Comparison of ENCODE assay signal across 17 mouse cellular contexts in the genomic region with DNA sequence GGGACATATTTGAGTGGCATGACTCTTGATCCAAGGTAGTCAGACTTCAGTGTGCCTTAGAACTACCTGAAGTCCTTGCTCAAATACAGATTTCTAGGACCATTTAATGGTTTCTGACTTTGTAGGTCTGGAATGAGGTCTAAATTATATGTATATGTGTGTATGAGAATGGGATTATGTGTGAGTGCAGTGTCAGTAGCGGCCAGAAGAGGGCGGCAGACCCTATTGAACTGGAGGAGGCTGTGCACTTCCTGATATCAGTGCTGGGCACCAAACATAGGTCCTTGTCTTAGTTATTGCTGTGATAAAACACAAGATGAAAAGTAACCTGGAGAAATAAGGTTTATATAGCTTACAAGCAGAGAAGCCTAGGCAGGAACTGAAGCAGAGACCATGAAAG.
DNase-seq lines count a peak whose midpoint lies in the region; ATAC-seq and TF ChIP-seq lines count a peak whose summit lies in the region.
"Had no signal": no experiment of that assay in that cellular context is flagged by ENCODE, and none has a peak within 500 bp of the region (broad histone marks: within the 10 kb centered on the region; RNA-seq: fewer than 3 reads in every experiment).

No protein-coding gene starts in this region.

- no peaks in the 10 kb centered on the region for H3K4me1 ChIP-seq in kidney, adult 2 months (ENCODE audit: control insufficient read depth, insufficient read depth, low read length)
- no peaks in the 10 kb centered on the region for H3K4me1 ChIP-seq in kidney, embryonic 14.5 days (ENCODE audit: control insufficient read depth, insufficient read depth, low read length)
- no peaks in the 10 kb centered on the region for H3K4me1 ChIP-seq in MEL (ENCODE audit: control insufficient read depth in 1 of 2, insufficient read depth in 2 of 2, low read length in 2 of 2)
- no peaks in the 10 kb centered on the region for H3K4me1 ChIP-seq in stomach, postnatal 0 days (replicated peaks; ENCODE audit: control insufficient read depth, insufficient read depth)
- H3K4me1 ChIP-seq: heart, embryonic 15.5 days; lung, embryonic 15.5 days; stomach, embryonic 15.5 days had no signal

- no peak overlapping the region for H3K4me2 ChIP-seq in kidney, embryonic 14.5 days (replicated peaks; ENCODE audit: low read depth, low read length)
- no peak overlapping the region for H3K4me2 ChIP-seq in stomach, postnatal 0 days (replicated peaks; ENCODE audit: low read depth)
- H3K4me2 ChIP-seq: forebrain, embryonic 12.5 days; heart, embryonic 15.5 days; lung, embryonic 15.5 days; neural tube, embryonic 12.5 days; stomach, embryonic 15.5 days had no signal

- no peaks in the 10 kb centered on the region for H3K27me3 ChIP-seq in kidney, adult 2 months (replicated peaks; ENCODE audit: control insufficient read depth, insufficient read depth, low read length)
- H3K27me3 ChIP-seq in kidney, embryonic 14.5 days (ENCODE audit: control insufficient read depth, insufficient read depth, low read length) = no peaks in the 10 kb centered on the region
- H3K27me3 ChIP-seq in MEL (ENCODE audit: control insufficient read depth in 1 of 2, insufficient read depth in 2 of 2, low read length in 2 of 2) = no peaks in the 10 kb centered on the region
- H3K27me3 ChIP-seq in stomach, postnatal 0 days (ENCODE audit: control insufficient read depth, insufficient read depth, low read length) = no peaks in the 10 kb centered on the region
- H3K27me3 ChIP-seq: forebrain, embryonic 12.5 days; heart, embryonic 15.5 days; lung, embryonic 15.5 days; neural tube, embryonic 12.5 days; stomach, embryonic 15.5 days had no signal

- no peak overlapping the region for H3K27ac ChIP-seq in kidney, adult 2 months (ENCODE audit: insufficient read depth, low read depth, low read length)
- H3K27ac ChIP-seq in kidney, embryonic 14.5 days (ENCODE audit: low read depth, low read length) = no peak overlapping the region
- no peak overlapping the region for H3K27ac ChIP-seq in MEL (ENCODE audit: control insufficient read depth, low read depth, low read length)
- no peak overlapping the region for H3K27ac ChIP-seq in stomach, postnatal 0 days (replicated peaks)
- H3K27ac ChIP-seq: forebrain, embryonic 12.5 days; heart, embryonic 15.5 days; hindbrain, embryonic 10.5 days; lung, embryonic 15.5 days; neural tube, embryonic 12.5 days; stomach, embryonic 15.5 days had no signal

- H3K79me2 ChIP-seq in MEL (ENCODE audit: control insufficient read depth, insufficient read depth, low read length, poor library complexity) = no peaks in the 10 kb centered on the region

- no peaks in the 10 kb centered on the region for H3K36me3 ChIP-seq in kidney, adult 2 months (ENCODE audit: control insufficient read depth, insufficient read depth, low read length)
- no peaks in the 10 kb centered on the region for H3K36me3 ChIP-seq in kidney, embryonic 14.5 days (ENCODE audit: control insufficient read depth, insufficient read depth, low read length)
- H3K36me3 ChIP-seq in MEL (ENCODE audit: control insufficient read depth in 1 of 2, insufficient read depth in 2 of 2, low read length in 2 of 2) = no peaks in the 10 kb centered on the region
- no peaks in the 10 kb centered on the region for H3K36me3 ChIP-seq in stomach, postnatal 0 days (ENCODE audit: control insufficient read depth, insufficient read depth, low read length)
- H3K36me3 ChIP-seq: forebrain, embryonic 12.5 days; heart, embryonic 15.5 days; hindbrain, embryonic 10.5 days; lung, embryonic 15.5 days; neural tube, embryonic 12.5 days; stomach, embryonic 15.5 days had no signal

- peak; percentile 42 for TF ChIP-seq RAD21 in MEL (IDR thresholded peaks at IDR 0.05; ENCODE audit: low read depth, low read length)

- no peaks in the 10 kb centered on the region for H3K9me3 ChIP-seq in kidney, embryonic 14.5 days (ENCODE audit: control insufficient read depth, low read length)
- no peaks in the 10 kb centered on the region for H3K9me3 ChIP-seq in MEL (replicated peaks; ENCODE audit: insufficient read depth, low read length)
- no peaks in the 10 kb centered on the region for H3K9me3 ChIP-seq in stomach, postnatal 0 days (ENCODE audit: control insufficient read depth, low read length)
- H3K9me3 ChIP-seq: forebrain, embryonic 12.5 days; heart, embryonic 15.5 days; lung, embryonic 15.5 days; neural tube, embryonic 12.5 days; stomach, embryonic 15.5 days had no signal

- no peak overlapping the region for H3K9ac ChIP-seq in kidney, embryonic 14.5 days (ENCODE audit: low read depth, low read length)
- H3K9ac ChIP-seq in MEL (ENCODE audit: control insufficient read depth, low read depth, low read length, poor library complexity, severe bottlenecking) = no peak overlapping the region
- no peak overlapping the region for H3K9ac ChIP-seq in stomach, postnatal 0 days (ENCODE audit: low read length)
- H3K9ac ChIP-seq: forebrain, embryonic 12.5 days; heart, embryonic 15.5 days; lung, embryonic 15.5 days; neural tube, embryonic 12.5 days; stomach, embryonic 15.5 days had no signal

- no peak overlapping the region for H3K4me3 ChIP-seq in kidney, adult 2 months (ENCODE audit: insufficient read depth, low read depth, low read length)
- H3K4me3 ChIP-seq in kidney, embryonic 14.5 days (ENCODE audit: low read length) = no peak overlapping the region
- H3K4me3 ChIP-seq in MEL (ENCODE audit: control insufficient read depth in 1 of 2, insufficient read depth in 1 of 2, low read depth in 2 of 2, low read length in 2 of 2) = no peak overlapping the region
- no peak overlapping the region for H3K4me3 ChIP-seq in stomach, postnatal 0 days (ENCODE audit: low read depth, low read length)
- H3K4me3 ChIP-seq: forebrain, embryonic 12.5 days; heart, embryonic 15.5 days; hindbrain, embryonic 10.5 days; lung, embryonic 15.5 days; neural tube, embryonic 12.5 days; stomach, embryonic 15.5 days had no signal

- TF ChIP-seq EP300 in MEL (IDR thresholded peaks at IDR 0.05; ENCODE audit: low read depth in 1 of 2, low read length in 2 of 2) = no peak
- TF ChIP-seq EP300 in stomach, postnatal 0 days (optimal IDR thresholded peaks at IDR 0.05) = no peak

- WGBS in kidney, adult 2 months = 93% methylated on average over 2 of the region's 2 CpGs
- 93% methylated on average over 2 of the region's 2 CpGs for WGBS in kidney, embryonic 14.5 days
- WGBS in stomach, postnatal 0 days = 89% methylated on average over 2 of the region's 2 CpGs

- no peak for TF ChIP-seq POLR2A in kidney, adult 2 months (IDR thresholded peaks at IDR 0.05; ENCODE audit: low read depth, low read length)
- no peak for TF ChIP-seq POLR2A in MEL (IDR thresholded peaks at IDR 0.05; ENCODE audit: control insufficient read depth in 1 of 2, insufficient read depth in 1 of 2, low read depth in 1 of 2, low read length in 2 of 2, poor library complexity in 1 of 2)

- 0 out of 2 replicates have a peak, but pooled peaks have one; percentile 19 for TF ChIP-seq CTCF in kidney, adult 2 months (conservative IDR thresholded peaks at IDR 0.05; ENCODE audit: insufficient read depth, insufficient read length, low read depth, low read length)
- TF ChIP-seq CTCF in MEL (IDR thresholded peaks at IDR 0.05 in 2 of 3, conservative IDR thresholded peaks at IDR 0.05 in 1 of 3; ENCODE audit: control insufficient read depth in 1 of 3, insufficient read depth in 1 of 3, low read depth in 2 of 3, low read length in 3 of 3, poor library complexity in 1 of 3, severe bottlenecking in 1 of 3) = peak; percentile 45 to 61 (median 49)
- TF ChIP-seq CTCF in stomach, postnatal 0 days (IDR thresholded peaks at IDR 0.05; ENCODE audit: low read depth) = peak; percentile 40

- no peak for ATAC-seq in kidney, embryonic 14.5 days (ENCODE audit: low FRiP score, low TSS enrichment)
- no peak for ATAC-seq in stomach, postnatal 0 days (ENCODE audit: low FRiP score, low TSS enrichment)

- DNase-seq in kidney, adult 2 months = no peak
- peak; percentile 9 for DNase-seq in right cerebral cortex, postnatal 4 days
- DNase-seq in right cerebral cortex, adult 18-20 months = no peak
- DNase-seq in MEL (ENCODE audit: low read depth, low spot score) = peak; percentile 29
- no peak for DNase-seq in stomach, postnatal 0 days (ENCODE audit: low spot score)
- no peak for DNase-seq in ovary, postnatal 14 days (ENCODE audit: low spot score)
- DNase-seq: adrenal gland, postnatal 10 days; cerebellum, adult 8-10 months; embryo, embryonic 11 days; kidney, adult 11 months had no signal

TF ChIP-seq in MEL, 35 proteins besides CTCF, POLR2A, EP300 and RAD21:
- no peak for TF ChIP-seq CHD1 (IDR thresholded peaks at IDR 0.05; ENCODE audit: low read depth, low read length)
- no peak for TF ChIP-seq GATA1 (IDR thresholded peaks at IDR 0.05; ENCODE audit: low read depth, low read length)
- peak; percentile 36 for TF ChIP-seq SMC3 (IDR thresholded peaks at IDR 0.05; ENCODE audit: low read depth, low read length)
- TF ChIP-seq BHLHE40 (IDR thresholded peaks at IDR 0.05; ENCODE audit: borderline replicate concordance, low read depth, low read length) = no peak
TF ChIP-seq in MEL: peak in this region for 1.

Comparison
In these comparisons a context has a peak if more than half of its experiments do, and no peak if none do; other contexts are left out.
1. DNase-seq: peak in right cerebral cortex, postnatal 4 days (single experiment) and MEL (single experiment); none in kidney, adult 2 months (single experiment), right cerebral cortex, adult 18-20 months (single experiment), stomach, postnatal 0 days (single experiment) and ovary, postnatal 14 days (single experiment).
2. Peak in every context shown above with its lines, with median percentiles within 50 percentile points of each other: CTCF ChIP-seq.